27 mouse cellular contexts compared by ENCODE assay signal in the genomic region with DNA sequence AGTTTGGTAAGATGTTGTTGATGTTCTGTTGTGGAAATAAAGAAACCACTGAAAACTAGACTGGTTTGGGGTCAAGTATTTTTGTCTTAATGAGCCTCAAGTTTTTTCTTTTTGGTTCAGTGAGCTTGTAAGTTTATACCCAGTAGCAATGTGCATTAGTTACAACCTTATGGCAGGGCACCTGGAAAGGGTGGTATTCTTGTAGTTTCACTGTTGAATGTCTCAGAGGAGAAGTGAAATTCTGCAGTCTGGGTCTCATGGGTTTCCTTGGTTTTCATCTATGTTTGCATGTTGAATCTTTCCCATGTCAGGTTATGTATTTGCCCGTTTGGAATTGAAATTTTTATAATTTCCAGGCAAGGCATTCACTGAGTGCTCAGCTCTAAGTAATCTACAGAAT.
"Had no signal": no experiment of that assay in that cellular context is flagged by ENCODE, and none has a peak within 500 bp of the region (broad histone marks: within the 10 kb centered on the region; RNA-seq: fewer than 3 reads in every experiment).

No protein-coding gene starts in this region.

- H3K4me2 ChIP-seq: embryonic facial prominence, embryonic 12.5 days; embryonic facial prominence, embryonic 13.5 days; embryonic facial prominence, embryonic 15.5 days; forebrain, embryonic 12.5 days; forebrain, embryonic 13.5 days; forebrain, embryonic 15.5 days had no signal

- H3K4me1 ChIP-seq: embryonic facial prominence, embryonic 12.5 days; embryonic facial prominence, embryonic 13.5 days; embryonic facial prominence, embryonic 15.5 days had no signal

- H3K27ac ChIP-seq: embryonic facial prominence, embryonic 10.5 days; embryonic facial prominence, embryonic 12.5 days; embryonic facial prominence, embryonic 13.5 days; embryonic facial prominence, embryonic 15.5 days; forebrain, embryonic 10.5 days; forebrain, embryonic 12.5 days; forebrain, embryonic 13.5 days; forebrain, embryonic 15.5 days; gastrocnemius, adult 2 months; heart, adult 2 months had no signal

- DNase-seq: cerebellum, adult 8-10 months; cerebellum, adult 9-10 months; cerebellum, adult 9-11 months; cerebellum, postnatal 10 days; cerebellum, postnatal 14 days; cerebellum, postnatal 25 days; cerebellum, postnatal 36 days; embryo, embryonic 11 days; forebrain, postnatal 0 days; gastrocnemius, adult 2 months; gastrocnemius, postnatal 10 days; gastrocnemius, postnatal 14 days; gastrocnemius, postnatal 25 days; gastrocnemius, postnatal 36 days; heart, adult 18-20 months; heart, adult 2 months had no signal

- H3K9me3 ChIP-seq: embryonic facial prominence, embryonic 10.5 days; embryonic facial prominence, embryonic 12.5 days; embryonic facial prominence, embryonic 13.5 days; embryonic facial prominence, embryonic 15.5 days; forebrain, embryonic 10.5 days; forebrain, embryonic 12.5 days; forebrain, embryonic 13.5 days; forebrain, embryonic 15.5 days had no signal

- H3K36me3 ChIP-seq: embryonic facial prominence, embryonic 10.5 days; embryonic facial prominence, embryonic 12.5 days; embryonic facial prominence, embryonic 13.5 days; embryonic facial prominence, embryonic 15.5 days; forebrain, embryonic 10.5 days; forebrain, embryonic 12.5 days; forebrain, embryonic 15.5 days had no signal

- H3K27me3 ChIP-seq: embryonic facial prominence, embryonic 12.5 days; embryonic facial prominence, embryonic 13.5 days; embryonic facial prominence, embryonic 15.5 days; forebrain, embryonic 12.5 days; forebrain, embryonic 13.5 days; forebrain, embryonic 15.5 days had no signal

- H3K4me3 ChIP-seq: embryonic facial prominence, embryonic 10.5 days; embryonic facial prominence, embryonic 12.5 days; embryonic facial prominence, embryonic 13.5 days; embryonic facial prominence, embryonic 15.5 days; erythroblast, embryonic 14.5 days; forebrain, embryonic 10.5 days; forebrain, embryonic 12.5 days; forebrain, embryonic 13.5 days; forebrain, embryonic 15.5 days; gastrocnemius, adult 2 months; heart, adult 2 months had no signal

- ATAC-seq: forebrain, embryonic 13.5 days; forebrain, embryonic 14.5 days; forebrain, embryonic 15.5 days; forebrain, embryonic 16.5 days; forebrain, postnatal 0 days had no signal

- H3K9ac ChIP-seq: embryonic facial prominence, embryonic 12.5 days; embryonic facial prominence, embryonic 13.5 days; embryonic facial prominence, embryonic 15.5 days; forebrain, embryonic 12.5 days; forebrain, embryonic 13.5 days; forebrain, embryonic 15.5 days; forebrain, postnatal 0 days had no signal
